Mouse (Mus musculus) testis, postnatal 10 days (tissue): ENCODE data around the gene Il16.
A peak's percentile ranks its signal among the peaks of the same experiment; 100 is the strongest.

Experiments used
- DNase-seq: peaks from one replicate; pipeline ENCODE4 v3.0.0; 2021; ENCODE audit warnings: low spot score

Gene Il16

GRCm38 (mm10) chr7:83678506-83678905 is 67.0 kb downstream of the Il16 start:
- DNase-seq: no peak

DNA sequence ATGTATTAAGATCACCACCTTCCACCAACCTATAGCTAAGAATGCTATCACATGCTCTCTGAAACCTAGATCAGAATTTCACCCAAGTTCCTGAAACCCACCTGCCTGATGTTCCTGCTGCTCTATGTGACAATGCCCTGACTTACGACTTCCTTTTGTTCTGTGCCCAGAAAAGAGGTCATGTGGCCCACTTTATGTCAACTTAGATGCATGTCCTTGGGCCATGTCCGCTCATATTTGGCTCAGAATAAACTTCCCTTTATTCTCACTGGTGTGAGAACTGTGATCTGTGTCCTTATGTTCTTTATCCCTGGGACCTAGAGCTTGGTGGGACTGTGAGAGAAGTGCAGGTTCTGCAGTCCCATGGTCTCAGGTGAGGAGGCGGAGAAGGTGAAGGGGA is 68.2 kb downstream of the Il16 start:
- no peak for DNase-seq

- DNase-seq: no peak
These were observed 69.8 kb downstream of the Il16 start for GRCm38 (mm10) chr7:83675545-83676254.

- DNase-seq: no peak
These were observed 74.0 kb downstream of the Il16 start for GRCm38 (mm10) chr7:83671573-83671972.

DNA sequence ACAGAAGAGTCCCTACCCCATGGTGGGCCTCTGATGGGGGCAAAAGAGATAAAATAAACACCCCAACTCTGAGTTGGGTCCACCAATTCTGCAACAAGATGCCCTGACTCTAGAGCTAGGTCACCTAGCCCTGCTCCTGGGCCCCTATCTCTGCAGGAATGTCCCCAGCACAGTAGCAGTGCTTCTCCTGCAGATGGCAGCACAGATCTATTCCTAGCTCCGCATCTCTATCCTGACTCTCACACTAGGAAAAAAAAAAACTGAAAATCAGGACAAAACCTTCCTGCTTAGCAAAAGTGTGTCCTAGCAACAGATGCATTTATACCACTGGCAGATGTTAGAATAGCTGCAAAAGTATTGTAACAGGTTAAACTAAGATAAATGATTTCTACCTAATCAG is 76.8 kb downstream of the Il16 start:
- DNase-seq: peak; percentile 78

GRCm38 (mm10) chr7:83667936-83668645 is 77.4 kb downstream of the Il16 start:
- peak; percentile 26 for DNase-seq

- DNase-seq: no peak
These were observed 79.4 kb downstream of the Il16 start for GRCm38 (mm10) chr7:83666087-83666595.

GRCm38 (mm10) chr7:83662711-83663375 is 82.7 kb downstream of the Il16 start:
- DNase-seq: no peak

- DNase-seq: no peak
These were observed 83.8 kb downstream of the Il16 start for GRCm38 (mm10) chr7:83661763-83662162.

- no peak for DNase-seq
These were observed 84.5 kb downstream of the Il16 start for GRCm38 (mm10) chr7:83661031-83661430.

- no peak for DNase-seq
These were observed 85.2 kb downstream of the Il16 start for GRCm38 (mm10) chr7:83660273-83660691.

GRCm38 (mm10) chr7:83659159-83660065 is 86.1 kb downstream of the Il16 start:
- no peak for DNase-seq

DNA sequence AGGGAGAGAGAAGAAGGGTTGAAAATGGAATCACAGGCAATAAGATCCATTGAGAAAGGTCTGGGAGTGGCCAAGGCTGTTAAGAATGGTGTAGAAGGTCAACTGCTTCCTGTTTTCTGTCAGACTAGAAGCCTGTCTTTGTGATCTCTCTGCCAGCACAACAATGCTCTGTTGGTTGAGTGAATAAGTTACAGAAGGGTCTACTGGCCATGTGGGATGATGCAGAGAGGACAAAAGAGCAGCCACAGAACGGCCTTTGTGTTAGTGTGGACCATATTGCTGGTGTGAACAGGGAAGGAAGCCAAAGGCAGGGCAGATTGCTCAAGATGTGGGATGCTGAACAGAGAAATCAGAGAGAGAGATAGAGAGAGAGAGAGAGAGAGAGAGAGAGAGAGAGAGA is 86.8 kb downstream of the Il16 start:
- DNase-seq: no peak

DNA sequence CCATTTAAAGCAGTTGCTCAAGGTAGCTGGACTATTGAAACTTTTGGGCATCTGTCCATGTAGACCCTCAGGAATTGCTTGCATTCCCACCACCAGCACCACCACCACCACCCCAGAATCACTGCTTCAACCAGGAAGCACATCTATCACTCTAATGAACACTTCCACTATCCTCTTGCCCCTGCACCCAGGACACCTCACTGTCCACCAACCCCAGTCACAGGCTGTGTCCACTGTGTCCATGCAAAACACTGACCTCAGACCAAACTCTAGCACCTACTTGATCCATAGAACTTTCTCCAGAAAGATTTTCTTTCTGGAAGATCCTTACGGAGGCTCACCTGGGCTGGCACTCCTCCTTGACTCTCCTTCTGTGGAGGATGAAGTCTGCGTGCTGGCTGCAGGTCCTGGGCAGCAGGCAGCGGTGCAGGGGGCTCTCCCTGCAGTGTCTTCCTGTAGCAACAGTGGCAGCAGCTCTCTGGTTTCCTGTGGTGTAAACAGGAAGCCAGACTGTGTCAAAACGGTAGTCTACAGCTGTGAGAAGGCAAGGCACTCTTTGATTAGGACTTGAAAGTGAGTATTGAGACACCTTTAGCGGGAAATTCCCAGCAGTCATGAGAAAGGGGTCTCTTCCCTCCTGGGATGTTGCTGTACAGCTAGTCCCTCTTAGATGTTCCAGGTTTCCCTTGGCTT is 90.4 kb downstream of the Il16 start:
- DNase-seq: no peak

DNA sequence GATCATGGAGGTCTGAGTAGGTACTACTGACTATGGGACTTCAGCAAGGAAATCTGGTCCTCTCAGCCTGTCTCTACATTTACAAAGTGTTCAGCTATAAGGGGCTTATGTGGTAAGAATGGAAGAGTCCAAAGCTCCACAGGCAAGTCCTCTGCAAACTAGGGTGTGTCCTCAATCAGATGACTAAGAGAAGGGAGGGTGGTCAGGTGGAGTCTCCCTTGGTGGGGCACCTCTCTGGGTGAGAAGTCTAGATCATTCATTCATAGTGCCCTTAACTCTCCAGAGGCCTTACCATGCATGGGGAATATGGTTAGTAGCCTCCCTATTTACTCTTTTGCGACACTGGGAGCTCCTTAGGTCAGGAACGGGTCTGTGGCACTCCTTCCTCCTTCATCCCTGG is 91.3 kb downstream of the Il16 start:
- no peak for DNase-seq

DNA sequence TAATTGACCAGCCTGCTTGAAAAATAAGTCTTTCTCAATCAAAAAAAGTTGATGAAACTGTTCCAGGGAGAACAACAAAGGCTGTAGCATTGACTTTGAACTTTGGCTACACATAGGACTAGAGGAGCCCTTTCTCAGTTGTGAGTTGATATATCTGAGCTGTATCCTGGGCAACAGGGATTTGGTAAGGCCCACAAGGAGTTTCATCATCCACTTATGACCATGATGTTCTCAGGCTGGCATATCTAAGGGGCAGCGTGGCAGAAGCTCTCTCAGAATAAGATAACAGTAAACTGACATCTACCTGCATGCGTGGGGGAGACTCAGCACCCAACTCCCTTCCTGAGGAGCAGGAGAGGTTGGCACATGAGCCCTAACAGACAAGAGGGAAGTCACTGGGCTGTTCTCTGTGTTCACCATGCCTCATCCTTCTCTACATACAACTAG is 91.9 kb downstream of the Il16 start:
- DNase-seq: no peak

- DNase-seq: no peak
These were observed 93.0 kb downstream of the Il16 start for GRCm38 (mm10) chr7:83652498-83652897.

- DNase-seq: no peak
These were observed 94.9 kb downstream of the Il16 start for GRCm38 (mm10) chr7:83650638-83651037.

- no peak for DNase-seq
These were observed 96.7 kb downstream of the Il16 start for GRCm38 (mm10) chr7:83648807-83649206.

DNA sequence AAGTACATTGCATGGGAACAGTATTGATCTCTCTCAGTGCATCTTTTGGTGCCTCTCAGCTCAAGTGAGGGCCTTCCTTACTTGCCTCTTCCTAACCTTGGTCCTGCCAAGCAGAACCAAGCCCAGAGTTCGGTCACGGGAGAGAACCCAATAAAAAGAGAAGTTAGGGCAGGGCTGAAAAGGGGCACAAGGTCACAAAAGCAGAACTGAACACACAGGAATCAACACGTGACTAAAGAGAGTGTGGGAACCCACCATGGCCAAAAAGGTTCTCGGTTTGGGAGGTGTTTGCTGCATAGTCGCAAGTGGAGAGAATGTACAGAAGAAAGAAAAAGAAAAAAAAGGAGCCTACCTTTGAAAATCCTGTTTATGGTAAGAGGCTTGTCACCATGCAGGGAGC is 100.0 kb downstream of the Il16 start:
- no peak for DNase-seq

DNA sequence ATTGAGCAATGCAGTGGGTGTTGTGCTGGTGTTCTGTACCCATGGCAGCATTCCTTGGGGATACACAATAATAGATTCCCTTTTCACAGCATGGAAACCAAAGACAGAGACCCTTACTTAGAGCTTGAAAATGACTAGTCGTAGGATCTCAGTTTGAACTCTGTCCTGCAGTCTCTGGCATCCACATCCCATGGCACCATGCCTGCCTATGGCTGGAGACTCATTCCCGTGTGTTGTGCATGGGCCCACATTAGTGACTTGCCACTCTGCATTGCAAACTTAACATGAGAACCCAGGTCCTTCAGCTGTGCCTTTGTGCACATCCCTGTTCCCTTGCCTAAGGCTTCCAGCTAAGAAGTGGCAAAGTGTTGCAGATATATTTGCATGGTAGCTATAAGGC is 100.8 kb downstream of the Il16 start:
- DNase-seq: no peak
